8 mouse cellular contexts compared by ENCODE assay signal in the genomic region with DNA sequence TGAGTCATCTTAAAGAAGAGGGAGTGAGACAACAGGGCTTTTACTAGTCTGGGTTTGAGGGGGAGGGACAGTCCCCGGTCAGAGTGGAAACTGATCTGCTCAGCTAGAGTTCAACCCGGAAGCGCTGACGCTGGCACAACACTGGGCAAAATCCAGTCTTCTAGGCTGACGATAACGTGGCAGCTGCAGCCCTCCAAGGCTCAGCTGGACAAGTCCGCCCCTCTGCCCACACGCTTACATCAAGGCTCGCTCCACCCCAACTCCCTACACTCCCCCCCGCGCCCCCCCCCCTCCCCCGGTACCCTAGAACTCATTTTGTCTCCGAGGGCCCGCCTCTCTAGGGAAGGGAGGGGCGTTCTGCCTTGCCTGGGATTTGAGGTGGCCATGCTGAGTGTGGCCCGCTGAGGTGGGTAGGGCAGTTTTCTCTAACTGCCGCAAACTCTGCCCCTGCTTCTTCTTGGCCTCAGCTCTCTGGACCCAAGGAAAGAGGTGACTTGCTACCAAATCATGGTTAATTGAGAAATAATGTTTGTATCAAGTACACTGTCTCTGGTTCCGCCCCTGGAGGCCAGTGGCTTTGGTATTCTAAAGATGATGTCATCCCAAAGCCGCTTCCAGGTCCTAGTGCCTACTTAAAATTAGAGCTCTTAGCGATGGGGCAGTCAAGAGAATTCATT. TPM values are rescaled to one million over a fixed set of nuclear protein-coding genes. Genes with fewer than 3 reads are reported as not detected.
A peak's percentile ranks its signal among the peaks of the same experiment; 100 is the strongest.
DNase-seq lines count a peak whose midpoint lies in the region; TF ChIP-seq lines count a peak whose summit lies in the region.

No protein-coding gene starts in this region.

- H3K9me3 ChIP-seq in megakaryocyte, embryonic 14.5 days = no peaks in the 10 kb centered on the region

- H3K4me3 ChIP-seq in cortical plate, adult 2 months (ENCODE audit: insufficient read depth, low read length) = peak overlapping the region; percentile 59
- H3K4me3 ChIP-seq in megakaryocyte, embryonic 14.5 days (replicated peaks) = peak overlapping the region; percentile 93

- H3K27ac ChIP-seq in cortical plate, adult 2 months (ENCODE audit: insufficient read depth, low read length) = peak overlapping the region; percentile 75

- no peaks in the 10 kb centered on the region for H3K36me3 ChIP-seq in megakaryocyte, embryonic 14.5 days (replicated peaks; ENCODE audit: low read length)

- H3K4me1 ChIP-seq in cortical plate, adult 2 months (ENCODE audit: control insufficient read depth, insufficient read depth, low read length) = no peaks in the 10 kb centered on the region
- H3K4me1 ChIP-seq in megakaryocyte, embryonic 14.5 days = peaks cover 23% of the 10 kb centered on the region

- peak; percentile 79 for TF ChIP-seq POLR2A in cortical plate, adult 2 months (IDR thresholded peaks at IDR 0.05; ENCODE audit: extremely low read depth, insufficient read depth, low read length)

- TF ChIP-seq CTCF in cortical plate, adult 2 months (IDR thresholded peaks at IDR 0.05; ENCODE audit: extremely low read depth, insufficient read depth, low read length) = no peak

- no peaks in the 10 kb centered on the region for H3K27me3 ChIP-seq in megakaryocyte, embryonic 14.5 days (replicated peaks)

- peak; percentile 67 for DNase-seq in ZHBTc4 (ENCODE audit: low read depth, low spot score)
- DNase-seq in gastrocnemius, adult 8-10 months (ENCODE audit: low spot score in 2 of 2) = peak; percentile 73 to 76
- DNase-seq in hindlimb bud, embryonic 11.5 days (ENCODE audit: extremely low spot score, low read depth, low spot score) = peak; percentile 47
- DNase-seq in left cerebral cortex, adult 8-10 months (ENCODE audit: low spot score in 2 of 2) = peak; percentile 64 to 83
- DNase-seq in right cerebral cortex, postnatal 10 days (ENCODE audit: low spot score in 2 of 2) = peak; percentile 82 to 90
- peak; percentile 66 for DNase-seq in urinary bladder, postnatal 25 days (ENCODE audit: low spot score)

RNA-seq across cellular contexts. Expression of a gene that starts 16.2 kb away (rescaled TPM):
- 319 and 331 TPM in 2 replicates for polyA plus RNA-seq in cortical plate, adult 2 months (2012; rRNA removed)
- 10 to 100 TPM; 64.9 to 73.3 (median 68.4) TPM for total RNA-seq in gastrocnemius, adult 8-10 months (2022)
- 100 to 1,000 TPM; 362 to 393 (median 380) TPM for total RNA-seq in left cerebral cortex, adult 8-10 months (2022)
- 25.4 and 50.0 TPM in 2 replicates for polyA plus RNA-seq in megakaryocyte, embryonic 14.5 days (2012; ENCODE audit: insufficient read depth, low replicate concordance)

RNA-seq across cellular contexts. Expression of a gene that starts 17.1 kb away (rescaled TPM):
- 82.6 and 84.8 TPM in 2 replicates for polyA plus RNA-seq in cortical plate, adult 2 months (2012; rRNA removed)
- 10 to 100 TPM; 53.5 to 64.5 (median 58.5) TPM for total RNA-seq in gastrocnemius, adult 8-10 months (2022)
- total RNA-seq in left cerebral cortex, adult 8-10 months (2022) = 10 to 100 TPM; 70.6 to 83.2 (median 77.7) TPM
- polyA plus RNA-seq in megakaryocyte, embryonic 14.5 days (2012; ENCODE audit: insufficient read depth, low replicate concordance) = 6.0 TPM in 1 of 2 replicates, not detected in the other

RNA-seq across cellular contexts. Expression of a gene that starts 54.1 kb away (rescaled TPM):
- polyA plus RNA-seq in cortical plate, adult 2 months (2012; rRNA removed) = 7.3 and 8.3 TPM in 2 replicates
- total RNA-seq in gastrocnemius, adult 8-10 months (2022) = 10 to 100 TPM in 2 of 4 experiments, 1 to 10 TPM in 2; 8.3 to 10.7 (median 9.7) TPM
- total RNA-seq in left cerebral cortex, adult 8-10 months (2022) = 10 to 100 TPM in 1 of 4 experiments, 1 to 10 TPM in 3; 8.2 to 10.3 (median 9.5) TPM
- 3.6 and 17.4 TPM in 2 replicates for polyA plus RNA-seq in megakaryocyte, embryonic 14.5 days (2012; ENCODE audit: insufficient read depth, low replicate concordance)

Comparison
In these comparisons a context has a peak if more than half of its experiments do, and no peak if none do; other contexts are left out.
1. Peak in every context shown above with its lines: DNase-seq, H3K4me3 ChIP-seq and H3K27ac ChIP-seq.
2. RNA of a gene that starts 16.2 kb away (total RNA-seq): 362 to 393 TPM in left cerebral cortex, adult 8-10 months; 64.9 to 73.3 TPM in gastrocnemius, adult 8-10 months; every median in the first group is over 4 times any median in the second.